Mouse (Mus musculus) cerebellum, adult 9-11 months (tissue): Measurements from ENCODE around the gene Gm29797.

ENCODE experiments used
- DNase-seq: peaks from one replicate; pipeline ENCODE4 v3.0.0; 2022

Gene Gm29797

GRCm38 (mm10) chr2:181673501-181673900 lies 16.7 kb downstream of the Gm29797 start:
- DNase-seq, result no peak

GRCm38 (mm10) chr2:181674934-181675333 lies 18.1 kb downstream of the Gm29797 start:
- no peak for DNase-seq

- peak; percentile 60 for DNase-seq
Measured at GRCm38 (mm10) chr2:181675454-181675853, 18.6 kb downstream of the Gm29797 start.

GRCm38 (mm10) chr2:181676424-181676823 lies 19.6 kb downstream of the Gm29797 start:
- DNase-seq, result no peak

GRCm38 (mm10) chr2:181677096-181677754 lies 20.4 kb downstream of the Gm29797 start:
- DNase-seq, result no peak

- no peak for DNase-seq
Measured at GRCm38 (mm10) chr2:181677755-181678098, 20.9 kb downstream of the Gm29797 start.

GRCm38 (mm10) chr2:181678780-181679179 lies 21.9 kb downstream of the Gm29797 start:
- peak; percentile 80 for DNase-seq

GRCm38 (mm10) chr2:181679951-181680715 lies 23.3 kb downstream of the Gm29797 start, which contains the start of gene Tcea2:
Gene Tcea2 (plus strand): TSS chr2:181680310.
- DNase-seq, result peak; percentile 89

- DNase-seq, result peak; percentile 56
Measured at GRCm38 (mm10) chr2:181680716-181681117, 23.9 kb downstream of the Gm29797 start.

GRCm38 (mm10) chr2:181681978-181682377 lies 25.1 kb downstream of the Gm29797 start:
- DNase-seq, result no peak

- DNase-seq, result no peak
Measured at GRCm38 (mm10) chr2:181683381-181683780, 26.5 kb downstream of the Gm29797 start.

GRCm38 (mm10) chr2:181684713-181685112 lies 27.9 kb downstream of the Gm29797 start:
- no peak for DNase-seq

- DNase-seq, result no peak
Measured at GRCm38 (mm10) chr2:181685686-181686085, 28.9 kb downstream of the Gm29797 start.

- no peak for DNase-seq
Measured at GRCm38 (mm10) chr2:181687586-181687985, 30.8 kb downstream of the Gm29797 start.

- no peak for DNase-seq
Measured at GRCm38 (mm10) chr2:181689466-181690160, 32.8 kb downstream of the Gm29797 start.

GRCm38 (mm10) chr2:181691083-181691482 lies 34.2 kb downstream of the Gm29797 start:
- DNase-seq, result no peak

GRCm38 (mm10) chr2:181691571-181691970 lies 34.7 kb downstream of the Gm29797 start:
- DNase-seq, result no peak

GRCm38 (mm10) chr2:181692304-181692703 lies 35.5 kb downstream of the Gm29797 start:
- DNase-seq, result no peak

GRCm38 (mm10) chr2:181693339-181694280 lies 36.8 kb downstream of the Gm29797 start, which contains the start of gene Rgs19:
Gene Rgs19 (minus strand): TSS chr2:181693977.
- peak; percentile 78 for DNase-seq

GRCm38 (mm10) chr2:181694581-181694980 lies 37.7 kb downstream of the Gm29797 start:
- DNase-seq, result no peak

- no peak for DNase-seq
Measured at GRCm38 (mm10) chr2:181695776-181696175, 38.9 kb downstream of the Gm29797 start.

GRCm38 (mm10) chr2:181696801-181697420 lies 40.1 kb downstream of the Gm29797 start:
- DNase-seq, result no peak
